Mouse (Mus musculus): ENCODE data around the gene Gm48551. TPM values are rescaled to one million over a fixed set of nuclear protein-coding genes. Genes with fewer than 3 reads are reported as not detected.

Gm48551 gene
- polyA plus RNA-seq, 1 experiment = 2.1 TPM

DNA sequence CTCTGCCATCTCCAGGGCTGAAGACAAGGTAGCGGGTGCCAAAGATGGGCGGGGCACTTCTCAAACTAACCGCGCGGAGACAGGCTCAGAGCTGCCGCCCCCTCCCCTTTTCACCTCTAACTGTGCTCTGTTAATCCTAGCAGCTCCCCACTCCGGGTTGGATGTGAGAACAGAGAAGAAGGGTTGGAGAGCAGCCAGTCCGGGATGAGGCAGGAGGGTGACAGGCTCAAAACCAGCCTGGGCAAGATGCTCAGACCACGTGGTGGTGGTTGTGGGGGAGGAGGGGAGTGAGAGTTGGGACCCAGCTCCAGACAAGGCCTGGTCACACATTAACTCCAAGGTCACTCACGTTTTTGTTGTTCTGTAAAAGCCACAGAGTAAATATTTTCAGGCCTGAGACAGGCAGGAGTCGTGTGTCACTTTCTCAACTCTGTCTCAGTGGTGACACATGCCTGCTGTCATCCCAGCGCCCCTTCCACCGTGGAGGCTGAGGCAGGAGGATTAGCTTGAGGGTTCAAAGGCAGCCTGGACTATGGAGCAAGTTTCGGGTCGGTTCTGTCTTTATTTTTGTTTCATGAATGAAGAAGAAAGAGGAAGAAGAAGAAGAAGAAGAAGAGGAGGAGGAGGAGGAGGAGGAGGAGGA is 47.4 kb downstream of the Gm48551 start:
- peak; percentile 96 for DNase-seq
- Histone ChIP-seq H3K27me3 (replicated peaks; ENCODE audit: control insufficient read depth, insufficient read depth, low read length) (no peaks in the 10 kb centered on the region), H3K4me1 (ENCODE audit: control insufficient read depth, insufficient read depth, low read length) (peaks cover 43% of the 10 kb centered on the region), H3K36me3 (ENCODE audit: control insufficient read depth, insufficient read depth, low read length) (no peaks in the 10 kb centered on the region), H3K4me3 (ENCODE audit: insufficient read depth, low read depth, low read length) (peak overlapping the region; percentile 78; the same call in 1 of the 2 replicates), H3K27ac (ENCODE audit: insufficient read depth, low read depth, low read length) (peak overlapping the region; percentile 98)
- 17% methylated on average over 15 of the region's 15 CpGs for WGBS
- TF ChIP-seq POLR2A (IDR thresholded peaks at IDR 0.05; ENCODE audit: low read depth, low read length) (no peak), CTCF (conservative IDR thresholded peaks at IDR 0.05; ENCODE audit: insufficient read depth, insufficient read length, low read depth, low read length) (no peak)

DNA sequence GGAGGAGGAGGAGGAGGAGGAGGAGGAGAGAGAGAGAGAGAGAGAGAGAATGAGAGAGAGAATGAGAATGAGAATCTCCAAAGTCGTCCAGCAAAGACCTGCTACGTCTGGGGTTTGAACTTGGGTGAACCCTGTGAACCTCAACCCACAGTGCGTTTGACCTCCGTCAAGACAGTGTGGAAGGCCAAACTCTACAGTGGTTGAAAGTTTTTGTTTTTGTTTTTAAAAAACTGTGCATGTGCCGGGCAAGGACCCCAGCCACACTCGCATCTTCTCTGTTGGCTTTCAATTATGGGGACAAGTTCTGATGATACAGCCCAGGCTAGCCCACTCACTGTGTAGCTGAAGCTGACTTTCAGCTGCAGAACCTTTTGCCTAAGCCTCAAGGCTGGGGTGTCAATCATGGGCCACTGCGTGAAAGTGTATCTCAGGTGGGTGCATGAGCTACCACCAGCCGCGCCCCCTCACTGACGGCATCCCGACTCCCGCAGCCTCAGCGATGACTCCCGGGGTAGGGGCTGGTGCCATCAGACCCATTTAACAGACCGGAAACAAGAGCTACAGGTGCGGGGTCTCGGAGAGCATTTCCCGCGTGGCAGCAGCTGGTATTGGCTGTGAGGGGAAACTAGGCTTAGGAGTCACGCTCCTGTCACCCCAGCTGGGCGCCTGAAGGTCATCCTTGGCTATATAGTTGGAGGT is 48.1 kb downstream of the Gm48551 start:
- H3K27ac ChIP-seq (ENCODE audit: insufficient read depth, low read depth, low read length) = peak overlapping the region; percentile 68
- DNase-seq = peak; percentile 69
- TF ChIP-seq POLR2A (IDR thresholded peaks at IDR 0.05; ENCODE audit: low read depth, low read length) = no peak
- TF ChIP-seq CTCF (conservative IDR thresholded peaks at IDR 0.05; ENCODE audit: insufficient read depth, insufficient read length, low read depth, low read length) = no peak
- 0 out of 2 replicates have a peak overlapping the region, but pooled peaks have one; percentile 1 for H3K4me3 ChIP-seq (ENCODE audit: insufficient read depth, low read depth, low read length)
- no peaks in the 10 kb centered on the region for H3K36me3 ChIP-seq (ENCODE audit: control insufficient read depth, insufficient read depth, low read length)
- 38% methylated on average over 21 of the region's 21 CpGs for WGBS
- peaks cover 41% of the 10 kb centered on the region for H3K4me1 ChIP-seq (ENCODE audit: control insufficient read depth, insufficient read depth, low read length)
- no peaks in the 10 kb centered on the region for H3K27me3 ChIP-seq (replicated peaks; ENCODE audit: control insufficient read depth, insufficient read depth, low read length)

DNA sequence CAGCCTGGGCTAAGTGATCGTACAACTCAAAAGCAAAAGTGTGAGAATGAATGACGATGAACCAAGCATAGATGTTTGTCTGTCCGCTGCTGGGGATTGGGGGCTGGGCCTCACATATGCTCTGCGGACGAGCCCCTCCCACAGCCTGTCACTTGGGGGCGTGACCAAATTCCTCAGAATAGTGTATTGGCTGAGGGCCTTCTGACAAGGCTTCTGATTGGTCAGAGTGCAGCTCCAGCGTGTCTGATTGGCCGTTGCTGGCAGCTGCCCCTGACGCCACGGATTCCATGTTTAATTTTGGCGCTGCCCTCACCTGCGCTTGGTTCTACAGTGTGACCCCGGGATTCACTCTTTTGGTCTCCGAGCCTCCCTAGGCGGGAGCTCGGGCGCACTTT is 48.6 kb downstream of the Gm48551 start:
- Histone ChIP-seq H3K27me3 (replicated peaks; ENCODE audit: control insufficient read depth, insufficient read depth, low read length) (no peaks in the 10 kb centered on the region), H3K36me3 (ENCODE audit: control insufficient read depth, insufficient read depth, low read length) (no peaks in the 10 kb centered on the region), H3K27ac (ENCODE audit: insufficient read depth, low read depth, low read length) (peak overlapping the region; percentile 68), H3K4me3 (ENCODE audit: insufficient read depth, low read depth, low read length) (0 out of 2 replicates have a peak overlapping the region, but pooled peaks have one; percentile 1), H3K4me1 (ENCODE audit: control insufficient read depth, insufficient read depth, low read length) (peaks cover 39% of the 10 kb centered on the region)
- WGBS = under 1% methylated on average over 17 of the region's 17 CpGs
- no peak for TF ChIP-seq POLR2A (IDR thresholded peaks at IDR 0.05; ENCODE audit: low read depth, low read length)
- no peak for TF ChIP-seq CTCF (conservative IDR thresholded peaks at IDR 0.05; ENCODE audit: insufficient read depth, insufficient read length, low read depth, low read length)
- DNase-seq = peak; percentile 99

DNA sequence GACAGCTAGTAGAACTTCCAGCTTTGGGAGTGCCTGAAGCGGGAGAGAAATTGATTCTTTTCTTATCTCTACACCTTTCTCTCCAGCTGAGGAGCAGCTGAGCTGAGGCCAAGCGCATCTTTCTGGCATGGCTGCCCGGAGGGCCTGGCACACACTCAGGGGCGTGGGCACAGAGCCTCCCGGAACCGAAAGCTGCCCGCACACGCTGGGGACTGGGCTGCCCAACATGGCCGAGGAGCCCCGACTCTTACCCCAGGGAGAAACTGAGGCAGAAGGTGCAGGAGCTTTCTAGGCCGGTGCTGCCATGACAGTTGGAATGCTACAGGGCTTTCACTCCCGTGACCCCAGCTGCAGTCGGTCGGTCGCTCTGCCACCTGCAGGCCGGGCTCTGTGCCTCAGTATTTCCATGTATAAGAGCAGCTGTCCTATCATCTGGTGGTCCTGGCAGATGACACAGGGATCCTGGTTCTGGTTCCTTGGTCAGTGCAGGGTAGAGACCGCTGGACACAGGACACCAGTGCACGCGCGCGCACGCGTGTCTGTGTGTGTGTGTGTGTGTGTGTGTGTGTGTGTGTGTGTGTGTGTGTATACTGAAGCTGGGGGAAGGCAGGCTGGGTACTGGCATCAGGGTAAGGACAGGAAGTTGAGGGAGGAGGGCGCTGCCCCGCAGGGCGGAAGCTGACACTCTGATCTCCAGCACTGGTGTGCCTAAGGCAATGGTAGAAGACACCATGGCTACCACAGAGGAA is 49.4 kb downstream of the Gm48551 start:
- no peaks in the 10 kb centered on the region for H3K36me3 ChIP-seq (ENCODE audit: control insufficient read depth, insufficient read depth, low read length)
- H3K27me3 ChIP-seq (replicated peaks; ENCODE audit: control insufficient read depth, insufficient read depth, low read length) = no peaks in the 10 kb centered on the region
- H3K27ac ChIP-seq (ENCODE audit: insufficient read depth, low read depth, low read length) = peak overlapping the region; percentile 66
- no peak overlapping the region for H3K4me3 ChIP-seq (ENCODE audit: insufficient read depth, low read depth, low read length)
- 64% methylated on average over 26 of the region's 26 CpGs for WGBS
- TF ChIP-seq CTCF (conservative IDR thresholded peaks at IDR 0.05; ENCODE audit: insufficient read depth, insufficient read length, low read depth, low read length) (peak; percentile 36; the same call in 1 of the 2 replicates), POLR2A (IDR thresholded peaks at IDR 0.05; ENCODE audit: low read depth, low read length) (no peak)
- DNase-seq = peak; percentile 44
- peaks cover 39% of the 10 kb centered on the region for H3K4me1 ChIP-seq (ENCODE audit: control insufficient read depth, insufficient read depth, low read length)

DNA sequence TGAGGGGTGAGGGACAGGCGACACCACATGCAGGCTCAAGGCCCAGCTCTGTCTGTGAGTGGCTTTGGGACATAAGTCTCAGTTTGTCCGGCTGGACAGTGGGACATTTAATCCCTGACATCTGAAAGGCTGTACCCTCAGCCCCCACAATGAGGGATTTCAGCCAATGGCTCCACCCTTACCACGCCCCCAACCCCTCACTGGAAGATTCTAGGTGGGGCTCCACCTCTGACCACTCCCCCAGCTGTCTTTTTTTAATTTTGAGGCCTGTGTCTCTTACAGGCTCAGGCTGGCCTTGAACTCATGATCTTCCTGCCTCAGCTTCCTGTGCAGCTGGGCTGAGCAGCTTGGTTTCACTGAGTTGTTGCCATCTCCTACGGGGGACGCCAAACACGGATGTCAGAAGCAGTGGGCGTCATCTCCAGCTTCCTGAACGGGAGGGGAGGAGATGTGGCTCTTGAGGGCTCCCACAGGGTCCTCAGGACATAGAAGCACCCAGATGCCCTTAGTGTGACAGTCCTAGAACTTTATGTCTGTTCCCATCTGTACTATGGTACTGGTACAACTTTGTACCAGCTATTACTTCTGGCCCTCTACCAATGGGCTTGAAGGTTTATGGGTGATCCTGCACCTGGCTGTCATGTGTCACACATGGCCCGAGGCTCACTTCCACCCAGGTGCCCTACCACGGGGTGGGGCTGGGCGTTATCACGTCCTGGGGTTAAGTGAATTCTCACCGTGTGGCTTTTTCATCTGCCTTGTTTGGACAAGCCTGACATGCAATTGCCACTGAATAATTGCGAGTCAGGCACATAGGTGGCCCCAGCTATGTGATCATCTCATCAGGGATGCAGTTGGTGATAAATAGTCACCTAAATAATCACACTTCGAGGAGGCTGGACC is 50.3 kb downstream of the Gm48551 start:
- Histone ChIP-seq H3K4me3 (ENCODE audit: insufficient read depth, low read depth, low read length) (no peak overlapping the region), H3K27ac (ENCODE audit: insufficient read depth, low read depth, low read length) (peak overlapping the region; percentile 82), H3K27me3 (replicated peaks; ENCODE audit: control insufficient read depth, insufficient read depth, low read length) (no peaks in the 10 kb centered on the region), H3K4me1 (ENCODE audit: control insufficient read depth, insufficient read depth, low read length) (peaks cover 34% of the 10 kb centered on the region), H3K36me3 (ENCODE audit: control insufficient read depth, insufficient read depth, low read length) (no peaks in the 10 kb centered on the region)
- WGBS = 53% methylated on average over 15 of the region's 15 CpGs
- DNase-seq = peak; percentile 38
- TF ChIP-seq CTCF (conservative IDR thresholded peaks at IDR 0.05; ENCODE audit: insufficient read depth, insufficient read length, low read depth, low read length) (no peak), POLR2A (IDR thresholded peaks at IDR 0.05; ENCODE audit: low read depth, low read length) (no peak)

DNA sequence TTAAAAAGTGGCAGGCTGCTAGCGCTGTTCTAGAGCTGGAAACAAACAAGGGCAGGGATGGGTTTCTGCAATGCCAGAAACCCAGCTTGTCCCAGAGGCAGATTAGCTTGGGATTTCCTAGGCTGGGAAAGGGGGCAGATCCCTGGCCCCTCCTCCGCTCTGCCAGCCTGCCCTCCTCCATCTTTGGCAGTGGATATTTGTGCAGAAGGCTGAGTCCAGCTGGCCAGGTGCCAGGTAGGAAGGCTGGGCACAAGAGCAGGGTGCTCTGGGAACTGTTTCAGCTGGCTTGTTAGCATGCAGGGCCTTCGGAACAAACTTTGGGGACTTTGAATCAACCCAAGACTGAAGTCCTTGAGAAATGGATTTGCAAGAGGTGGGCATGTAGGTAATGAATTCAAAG is 51.2 kb downstream of the Gm48551 start:
- no peaks in the 10 kb centered on the region for H3K36me3 ChIP-seq (ENCODE audit: control insufficient read depth, insufficient read depth, low read length)
- DNase-seq = peak; percentile 96
- TF ChIP-seq POLR2A (IDR thresholded peaks at IDR 0.05; ENCODE audit: low read depth, low read length) (no peak), CTCF (conservative IDR thresholded peaks at IDR 0.05; ENCODE audit: insufficient read depth, insufficient read length, low read depth, low read length) (no peak)
- H3K27me3 ChIP-seq (replicated peaks; ENCODE audit: control insufficient read depth, insufficient read depth, low read length) = no peaks in the 10 kb centered on the region
- WGBS = 24% methylated on average over 3 of the region's 3 CpGs
- H3K27ac ChIP-seq (ENCODE audit: insufficient read depth, low read depth, low read length) = peak overlapping the region; percentile 82
- no peak overlapping the region for H3K4me3 ChIP-seq (ENCODE audit: insufficient read depth, low read depth, low read length)
- peaks cover 34% of the 10 kb centered on the region for H3K4me1 ChIP-seq (ENCODE audit: control insufficient read depth, insufficient read depth, low read length)
